Mouse (Mus musculus): Measurements from ENCODE around the gene Saa1. TPM values are rescaled to one million over a fixed set of nuclear protein-coding genes. Genes with fewer than 3 reads are reported as not detected.
"Not testable (repeated sequence)": the region's sequence is repeated elsewhere in the genome, so short reads cannot be mapped to it uniquely, and the experiment has no call there.

The Saa1 gene
- total and polyA plus RNA-seq, 3 experiments: not detected

- WGBS: 92% methylated on average over 5 of the region's 5 CpGs
- no peak overlapping the region for H3K27ac ChIP-seq
- DNase-seq: no peak
- no peak overlapping the region for H3K9ac ChIP-seq (ENCODE audit: low read depth, low read length)
- intact Hi-C loops (cut with DNase I): no loop called here
- no peaks in the 10 kb centered on the region for H3K4me1 ChIP-seq (ENCODE audit: control insufficient read depth, insufficient read depth, low read length)
- H3K27me3 ChIP-seq (ENCODE audit: control insufficient read depth, insufficient read depth, low read length): no peaks in the 10 kb centered on the region
- H3K4me3 ChIP-seq: no peak overlapping the region
- no peaks in the 10 kb centered on the region for H3K79me2 ChIP-seq (replicated peaks; ENCODE audit: control insufficient read depth, insufficient read depth, low read length)
- no peaks in the 10 kb centered on the region for H3K36me3 ChIP-seq (ENCODE audit: control insufficient read depth, insufficient read depth, low read length)
- TF ChIP-seq CTCF (IDR thresholded peaks at IDR 0.05) (no peak), POLR2A (IDR thresholded peaks at IDR 0.05; ENCODE audit: insufficient read depth, low read depth, low read length) (no peak), EP300 (IDR thresholded peaks at IDR 0.05; ENCODE audit: insufficient read depth, low read depth, low read length) (no peak)
These were observed 19.8 kb upstream of the Saa1 start for GRCm38 (mm10) chr7:46762601-46763000.

- H3K4me1 ChIP-seq (ENCODE audit: control insufficient read depth, insufficient read depth, low read length): no peaks in the 10 kb centered on the region
- H3K79me2 ChIP-seq (replicated peaks; ENCODE audit: control insufficient read depth, insufficient read depth, low read length): no peaks in the 10 kb centered on the region
- TF ChIP-seq CTCF (IDR thresholded peaks at IDR 0.05) (no peak), EP300 (IDR thresholded peaks at IDR 0.05; ENCODE audit: insufficient read depth, low read depth, low read length) (no peak), POLR2A (IDR thresholded peaks at IDR 0.05; ENCODE audit: insufficient read depth, low read depth, low read length) (no peak)
- intact Hi-C loops (cut with DNase I): no loop called here
- DNase-seq: no peak
- H3K4me3 ChIP-seq: no peak overlapping the region
- no peaks in the 10 kb centered on the region for H3K36me3 ChIP-seq (ENCODE audit: control insufficient read depth, insufficient read depth, low read length)
- H3K27ac ChIP-seq: no peak overlapping the region
- no peak overlapping the region for H3K9ac ChIP-seq (ENCODE audit: low read depth, low read length)
- WGBS: 66% methylated on average over 11 of the region's 11 CpGs
- H3K27me3 ChIP-seq (ENCODE audit: control insufficient read depth, insufficient read depth, low read length): no peaks in the 10 kb centered on the region
These were observed 18.4 kb upstream of the Saa1 start for GRCm38 (mm10) chr7:46761049-46761795.

GRCm38 (mm10) chr7:46751490-46751889 is 8.7 kb upstream of the Saa1 start, which contains the start of gene Saa2:
Gene Saa2 (plus strand): TSS chr7:46751790.
- TF ChIP-seq POLR2A (IDR thresholded peaks at IDR 0.05; ENCODE audit: insufficient read depth, low read depth, low read length) (no peak), CTCF (IDR thresholded peaks at IDR 0.05) (no peak), EP300 (IDR thresholded peaks at IDR 0.05; ENCODE audit: insufficient read depth, low read depth, low read length) (no peak)
- WGBS: 64% methylated on average over 3 of the region's 3 CpGs
- Histone ChIP-seq H3K9ac (ENCODE audit: low read depth, low read length) (no peak within 1 kb of the TSS), H3K79me2 (replicated peaks; ENCODE audit: control insufficient read depth, insufficient read depth, low read length) (no peaks in the 10 kb centered on the region), H3K4me1 (ENCODE audit: control insufficient read depth, insufficient read depth, low read length) (peaks cover 4% of the 10 kb centered on the region), H3K27me3 (ENCODE audit: control insufficient read depth, insufficient read depth, low read length) (no peaks in the 10 kb centered on the region), H3K27ac (no peak within 1 kb of the TSS), H3K4me3 (no peak within 1 kb of the TSS), H3K36me3 (ENCODE audit: control insufficient read depth, insufficient read depth, low read length) (no peaks in the 10 kb centered on the region)
- intact Hi-C loops (cut with DNase I): no loop called here
- no peak for DNase-seq

- Histone ChIP-seq H3K36me3 (ENCODE audit: control insufficient read depth, insufficient read depth, low read length) (no peaks in the 10 kb centered on the region), H3K4me1 (ENCODE audit: control insufficient read depth, insufficient read depth, low read length) (peaks cover 4% of the 10 kb centered on the region), H3K4me3 (no peak overlapping the region), H3K27ac (no peak overlapping the region), H3K9ac (ENCODE audit: low read depth, low read length) (no peak overlapping the region), H3K79me2 (replicated peaks; ENCODE audit: control insufficient read depth, insufficient read depth, low read length) (no peaks in the 10 kb centered on the region), H3K27me3 (ENCODE audit: control insufficient read depth, insufficient read depth, low read length) (no peaks in the 10 kb centered on the region)
- intact Hi-C loops (cut with DNase I): no loop called here
- TF ChIP-seq EP300 (IDR thresholded peaks at IDR 0.05; ENCODE audit: insufficient read depth, low read depth, low read length) (no peak), POLR2A (IDR thresholded peaks at IDR 0.05; ENCODE audit: insufficient read depth, low read depth, low read length) (no peak), CTCF (IDR thresholded peaks at IDR 0.05) (no peak)
- DNase-seq: peak in 1 of 2 experiments; percentile 17
- WGBS: 42% methylated on average over 3 of the region's 3 CpGs
These were observed 5.7 kb upstream of the Saa1 start for GRCm38 (mm10) chr7:46748459-46748858.

- H3K4me1 ChIP-seq (ENCODE audit: control insufficient read depth, insufficient read depth, low read length): peaks cover 4% of the 10 kb centered on the region
- TF ChIP-seq CTCF (IDR thresholded peaks at IDR 0.05) (no peak), POLR2A (IDR thresholded peaks at IDR 0.05; ENCODE audit: insufficient read depth, low read depth, low read length) (no peak), EP300 (IDR thresholded peaks at IDR 0.05; ENCODE audit: insufficient read depth, low read depth, low read length) (no peak)
- no peak overlapping the region; the same call in 1 of the 2 replicates for H3K27ac ChIP-seq
- WGBS: 61% methylated on average over 7 of the region's 7 CpGs
- peak; percentile 34 to 47 for DNase-seq
- H3K4me3 ChIP-seq: no peak overlapping the region
- H3K9ac ChIP-seq (ENCODE audit: low read depth, low read length): no peak overlapping the region
- H3K36me3 ChIP-seq (ENCODE audit: control insufficient read depth, insufficient read depth, low read length): no peaks in the 10 kb centered on the region
- H3K27me3 ChIP-seq (ENCODE audit: control insufficient read depth, insufficient read depth, low read length): no peaks in the 10 kb centered on the region
- intact Hi-C loops (cut with DNase I): no loop called here
- no peaks in the 10 kb centered on the region for H3K79me2 ChIP-seq (replicated peaks; ENCODE audit: control insufficient read depth, insufficient read depth, low read length)
These were observed 3.6 kb upstream of the Saa1 start for GRCm38 (mm10) chr7:46746381-46746780.

GRCm38 (mm10) chr7:46745816-46746215 is 3.0 kb upstream of the Saa1 start:
- no peak for DNase-seq
- intact Hi-C loops (cut with DNase I): no loop called here

GRCm38 (mm10) chr7:46740041-46740440 is 2.7 kb downstream of the Saa1 start:
- intact Hi-C loops (cut with DNase I): not testable (repeated sequence)

More at GRCm38 (mm10) chr7:46745816-46746215, 3.0 kb upstream of the Saa1 start:
- H3K4me1 ChIP-seq (ENCODE audit: control insufficient read depth, insufficient read depth, low read length): peaks cover 4% of the 10 kb centered on the region
- H3K27ac ChIP-seq: no peak overlapping the region
- H3K4me3 ChIP-seq: no peak overlapping the region
- 58% methylated on average over 3 of the region's 3 CpGs for WGBS
- TF ChIP-seq CTCF (IDR thresholded peaks at IDR 0.05) (no peak), EP300 (IDR thresholded peaks at IDR 0.05; ENCODE audit: insufficient read depth, low read depth, low read length) (no peak), POLR2A (IDR thresholded peaks at IDR 0.05; ENCODE audit: insufficient read depth, low read depth, low read length) (no peak)
- no peaks in the 10 kb centered on the region for H3K27me3 ChIP-seq (ENCODE audit: control insufficient read depth, insufficient read depth, low read length)
- H3K36me3 ChIP-seq (ENCODE audit: control insufficient read depth, insufficient read depth, low read length): no peaks in the 10 kb centered on the region
- H3K79me2 ChIP-seq (replicated peaks; ENCODE audit: control insufficient read depth, insufficient read depth, low read length): no peaks in the 10 kb centered on the region
- no peak overlapping the region for H3K9ac ChIP-seq (ENCODE audit: low read depth, low read length)

More at GRCm38 (mm10) chr7:46740041-46740440, 2.7 kb downstream of the Saa1 start:
- not testable (repeated sequence) for H3K79me2 ChIP-seq (replicated peaks; ENCODE audit: control insufficient read depth, insufficient read depth, low read length); H3K4me3 ChIP-seq; H3K4me1 ChIP-seq (ENCODE audit: control insufficient read depth, insufficient read depth, low read length); H3K9ac ChIP-seq (ENCODE audit: low read depth, low read length); H3K27ac ChIP-seq; H3K27me3 ChIP-seq (ENCODE audit: control insufficient read depth, insufficient read depth, low read length); H3K36me3 ChIP-seq (ENCODE audit: control insufficient read depth, insufficient read depth, low read length); DNase-seq
- 73% methylated on average over 5 of the region's 5 CpGs for WGBS

Data from heart, adult 2 months (tissue).